Mouse (Mus musculus): ENCODE results near the gene Paqr3.

GRCm38 (mm10) chr5:97078641-97079040, 32.8 kb downstream of the Paqr3 start:
- TF ChIP-seq CTCF (IDR thresholded peaks at IDR 0.05; ENCODE audit: low read depth) (no peak), EP300 (IDR thresholded peaks at IDR 0.05; ENCODE audit: low read depth) (no peak)

Data from heart, postnatal 0 days (tissue).